Mouse (Mus musculus): Measurements from ENCODE around the gene Fgfr2. TPM values are rescaled to one million over a fixed set of nuclear protein-coding genes. Genes with fewer than 3 reads are reported as not detected.

Fgfr2 gene
- polyA plus RNA-seq, 1 experiment, result 1.7 TPM

- Histone ChIP-seq H3K27me3 (ENCODE audit: control insufficient read depth, insufficient read depth, insufficient read length) (peaks cover 56% of the 10 kb centered on the region), H3K4me3 (ENCODE audit: insufficient read depth, poor library complexity, severe bottlenecking) (no peak overlapping the region), H3K36me3 (ENCODE audit: control insufficient read depth, insufficient read depth) (no peaks in the 10 kb centered on the region), H3ac (ENCODE audit: control insufficient read depth, insufficient read length, low read depth) (no peak overlapping the region), H3K79me3 (ENCODE audit: low read depth) (no peaks in the 10 kb centered on the region), H3K79me2 (ENCODE audit: control insufficient read depth, insufficient read depth) (no peaks in the 10 kb centered on the region)
- TF ChIP-seq MYOD1 (IDR thresholded peaks at IDR 0.05; ENCODE audit: control insufficient read depth, insufficient read length, low read depth) (no peak), CTCF (IDR thresholded peaks at IDR 0.05; ENCODE audit: control insufficient read depth, insufficient read depth, insufficient read length) (no peak), FOSL1 (IDR thresholded peaks at IDR 0.05; ENCODE audit: insufficient read depth, low read length, poor library complexity, severe bottlenecking) (no peak), CEBPB (IDR thresholded peaks at IDR 0.05; ENCODE audit: low read depth) (no peak), MYOG (IDR thresholded peaks at IDR 0.05; ENCODE audit: control insufficient read depth, extremely low read depth, insufficient read length) (no peak), MAX (IDR thresholded peaks at IDR 0.05) (no peak), USF1 (IDR thresholded peaks at IDR 0.05; ENCODE audit: low read depth) (no peak)
These were observed 527.4 kb downstream of the Fgfr2 start for GRCm38 (mm10) chr7:132595787-132596186.

- no peaks in the 10 kb centered on the region for H3K36me3 ChIP-seq (ENCODE audit: control insufficient read depth, insufficient read depth)
- no peaks in the 10 kb centered on the region for H3K79me3 ChIP-seq (ENCODE audit: low read depth)
- H3ac ChIP-seq (ENCODE audit: control insufficient read depth, insufficient read length, low read depth), result no peak overlapping the region
- no peaks in the 10 kb centered on the region for H3K79me2 ChIP-seq (ENCODE audit: control insufficient read depth, insufficient read depth)
- H3K4me3 ChIP-seq (ENCODE audit: insufficient read depth, poor library complexity, severe bottlenecking), result no peak overlapping the region
- TF ChIP-seq MYOG (IDR thresholded peaks at IDR 0.05; ENCODE audit: control insufficient read depth, extremely low read depth, insufficient read length), result no peak
- TF ChIP-seq MYOD1 (IDR thresholded peaks at IDR 0.05; ENCODE audit: control insufficient read depth, insufficient read length, low read depth), result no peak
- no peak for TF ChIP-seq USF1 (IDR thresholded peaks at IDR 0.05; ENCODE audit: low read depth)
- TF ChIP-seq CEBPB (IDR thresholded peaks at IDR 0.05; ENCODE audit: low read depth), result no peak
- no peak for TF ChIP-seq FOSL1 (IDR thresholded peaks at IDR 0.05; ENCODE audit: insufficient read depth, low read length, poor library complexity, severe bottlenecking)
- peaks cover 50% of the 10 kb centered on the region for H3K27me3 ChIP-seq (ENCODE audit: control insufficient read depth, insufficient read depth, insufficient read length)
These were observed 528.8 kb downstream of the Fgfr2 start for GRCm38 (mm10) chr7:132594325-132594724.

GRCm38 (mm10) chr7:132593762-132594161 lies 529.4 kb downstream of the Fgfr2 start:
- H3K79me3 ChIP-seq (ENCODE audit: low read depth), result no peaks in the 10 kb centered on the region
- H3K79me2 ChIP-seq (ENCODE audit: control insufficient read depth, insufficient read depth), result no peaks in the 10 kb centered on the region
- H3K4me3 ChIP-seq (ENCODE audit: insufficient read depth, poor library complexity, severe bottlenecking), result no peak overlapping the region
- H3K27me3 ChIP-seq (ENCODE audit: control insufficient read depth, insufficient read depth, insufficient read length), result peaks cover 44% of the 10 kb centered on the region
- no peaks in the 10 kb centered on the region for H3K36me3 ChIP-seq (ENCODE audit: control insufficient read depth, insufficient read depth)
- H3ac ChIP-seq (ENCODE audit: control insufficient read depth, insufficient read length, low read depth), result no peak overlapping the region
- TF ChIP-seq CTCF (IDR thresholded peaks at IDR 0.05; ENCODE audit: control insufficient read depth, insufficient read depth, insufficient read length) (no peak), MYOD1 (IDR thresholded peaks at IDR 0.05; ENCODE audit: control insufficient read depth, insufficient read length, low read depth) (no peak)

- H3K79me2 ChIP-seq (ENCODE audit: control insufficient read depth, insufficient read depth), result no peaks in the 10 kb centered on the region
- no peaks in the 10 kb centered on the region for H3K36me3 ChIP-seq (ENCODE audit: control insufficient read depth, insufficient read depth)
- no peak overlapping the region for H3K4me3 ChIP-seq (ENCODE audit: insufficient read depth, poor library complexity, severe bottlenecking)
- H3K27me3 ChIP-seq (ENCODE audit: control insufficient read depth, insufficient read depth, insufficient read length), result peaks cover 12% of the 10 kb centered on the region
- TF ChIP-seq CEBPB (IDR thresholded peaks at IDR 0.05; ENCODE audit: low read depth) (no peak), MYOG (IDR thresholded peaks at IDR 0.05; ENCODE audit: control insufficient read depth, extremely low read depth, insufficient read length) (no peak), FOSL1 (IDR thresholded peaks at IDR 0.05; ENCODE audit: insufficient read depth, low read length, poor library complexity, severe bottlenecking) (no peak), MAX (IDR thresholded peaks at IDR 0.05) (no peak), USF1 (IDR thresholded peaks at IDR 0.05; ENCODE audit: low read depth) (no peak)
- no peaks in the 10 kb centered on the region for H3K79me3 ChIP-seq (ENCODE audit: low read depth)
- H3ac ChIP-seq (ENCODE audit: control insufficient read depth, insufficient read length, low read depth), result no peak overlapping the region
These were observed 533.5 kb downstream of the Fgfr2 start for GRCm38 (mm10) chr7:132589610-132590009.

- TF ChIP-seq MYOD1 (IDR thresholded peaks at IDR 0.05; ENCODE audit: control insufficient read depth, insufficient read length, low read depth) (no peak), FOSL1 (IDR thresholded peaks at IDR 0.05; ENCODE audit: insufficient read depth, low read length, poor library complexity, severe bottlenecking) (no peak), MAX (IDR thresholded peaks at IDR 0.05) (no peak), MYOG (IDR thresholded peaks at IDR 0.05; ENCODE audit: control insufficient read depth, extremely low read depth, insufficient read length) (no peak), USF1 (IDR thresholded peaks at IDR 0.05; ENCODE audit: low read depth) (no peak)
- no peaks in the 10 kb centered on the region for H3K36me3 ChIP-seq (ENCODE audit: control insufficient read depth, insufficient read depth)
- no peak overlapping the region for H3K4me3 ChIP-seq (ENCODE audit: insufficient read depth, poor library complexity, severe bottlenecking)
- H3ac ChIP-seq (ENCODE audit: control insufficient read depth, insufficient read length, low read depth), result no peak overlapping the region
- H3K79me2 ChIP-seq (ENCODE audit: control insufficient read depth, insufficient read depth), result no peaks in the 10 kb centered on the region
- peaks cover 21% of the 10 kb centered on the region for H3K27me3 ChIP-seq (ENCODE audit: control insufficient read depth, insufficient read depth, insufficient read length)
- H3K79me3 ChIP-seq (ENCODE audit: low read depth), result no peaks in the 10 kb centered on the region
These were observed 536.0 kb downstream of the Fgfr2 start for GRCm38 (mm10) chr7:132587167-132587566.

- peaks cover 24% of the 10 kb centered on the region for H3K27me3 ChIP-seq (ENCODE audit: control insufficient read depth, insufficient read depth, insufficient read length)
- H3ac ChIP-seq (ENCODE audit: control insufficient read depth, insufficient read length, low read depth), result no peak overlapping the region
- no peaks in the 10 kb centered on the region for H3K79me2 ChIP-seq (ENCODE audit: control insufficient read depth, insufficient read depth)
- H3K79me3 ChIP-seq (ENCODE audit: low read depth), result no peaks in the 10 kb centered on the region
- no peak overlapping the region for H3K4me3 ChIP-seq (ENCODE audit: insufficient read depth, poor library complexity, severe bottlenecking)
- H3K36me3 ChIP-seq (ENCODE audit: control insufficient read depth, insufficient read depth), result no peaks in the 10 kb centered on the region
- no peak for TF ChIP-seq CTCF (IDR thresholded peaks at IDR 0.05; ENCODE audit: control insufficient read depth, insufficient read depth, insufficient read length)
- no peak for TF ChIP-seq FOSL1 (IDR thresholded peaks at IDR 0.05; ENCODE audit: insufficient read depth, low read length, poor library complexity, severe bottlenecking)
- no peak for TF ChIP-seq USF1 (IDR thresholded peaks at IDR 0.05; ENCODE audit: low read depth)
- no peak for TF ChIP-seq MYOG (IDR thresholded peaks at IDR 0.05; ENCODE audit: control insufficient read depth, extremely low read depth, insufficient read length)
- no peak for TF ChIP-seq MAX (IDR thresholded peaks at IDR 0.05)
- no peak for TF ChIP-seq MYOD1 (IDR thresholded peaks at IDR 0.05; ENCODE audit: control insufficient read depth, insufficient read length, low read depth)
- no peak for TF ChIP-seq CEBPB (IDR thresholded peaks at IDR 0.05; ENCODE audit: low read depth)
These were observed 537.3 kb downstream of the Fgfr2 start for GRCm38 (mm10) chr7:132585695-132586491.
